Mouse (Mus musculus): ENCODE results near the gene Kif16b.

Kif16b gene

GRCm38 (mm10) chr2:142648023-142648453 is 253.3 kb downstream of the Kif16b start:
- no peak for DNase-seq (ENCODE audit: low read depth)

GRCm38 (mm10) chr2:142646863-142647262 is 254.5 kb downstream of the Kif16b start:
- DNase-seq (ENCODE audit: low read depth), result no peak

GRCm38 (mm10) chr2:142641766-142642165 is 259.6 kb downstream of the Kif16b start:
- DNase-seq (ENCODE audit: low read depth), result no peak

- DNase-seq (ENCODE audit: low read depth), result no peak
These were observed 265.6 kb downstream of the Kif16b start for GRCm38 (mm10) chr2:142635606-142636304.

- no peak for DNase-seq (ENCODE audit: low read depth)
These were observed 267.3 kb downstream of the Kif16b start for GRCm38 (mm10) chr2:142633996-142634559.

- DNase-seq (ENCODE audit: low read depth), result no peak
These were observed 271.6 kb downstream of the Kif16b start for GRCm38 (mm10) chr2:142629523-142630312.

GRCm38 (mm10) chr2:142625756-142626155 is 275.6 kb downstream of the Kif16b start:
- no peak for DNase-seq (ENCODE audit: low read depth)

- no peak for DNase-seq (ENCODE audit: low read depth)
These were observed 276.2 kb downstream of the Kif16b start for GRCm38 (mm10) chr2:142625101-142625500.

- DNase-seq (ENCODE audit: low read depth), result no peak
These were observed 277.1 kb downstream of the Kif16b start for GRCm38 (mm10) chr2:142624254-142624653.

GRCm38 (mm10) chr2:142621152-142621551 is 280.2 kb downstream of the Kif16b start:
- no peak for DNase-seq (ENCODE audit: low read depth)

GRCm38 (mm10) chr2:142619926-142620325 is 281.4 kb downstream of the Kif16b start:
- no peak for DNase-seq (ENCODE audit: low read depth)

GRCm38 (mm10) chr2:142614535-142614934 is 286.8 kb downstream of the Kif16b start:
- DNase-seq (ENCODE audit: low read depth), result no peak

- DNase-seq (ENCODE audit: low read depth), result no peak
These were observed 288.9 kb downstream of the Kif16b start for GRCm38 (mm10) chr2:142612359-142612953.

- DNase-seq (ENCODE audit: low read depth), result peak; percentile 24
These were observed 290.2 kb downstream of the Kif16b start for GRCm38 (mm10) chr2:142611113-142611512.

- DNase-seq (ENCODE audit: low read depth), result no peak
These were observed 291.1 kb downstream of the Kif16b start for GRCm38 (mm10) chr2:142610206-142610605.

- DNase-seq (ENCODE audit: low read depth), result no peak
These were observed 292.6 kb downstream of the Kif16b start for GRCm38 (mm10) chr2:142608778-142609177.

GRCm38 (mm10) chr2:142604762-142605161 is 296.6 kb downstream of the Kif16b start:
- no peak for DNase-seq (ENCODE audit: low read depth)

- no peak for DNase-seq (ENCODE audit: low read depth)
These were observed 298.1 kb downstream of the Kif16b start for GRCm38 (mm10) chr2:142603210-142603609.

- DNase-seq (ENCODE audit: low read depth), result no peak
These were observed 302.1 kb downstream of the Kif16b start for GRCm38 (mm10) chr2:142599235-142599634.

GRCm38 (mm10) chr2:142596176-142597170 is 304.9 kb downstream of the Kif16b start:
- DNase-seq (ENCODE audit: low read depth), result no peak

- DNase-seq (ENCODE audit: low read depth), result no peak
These were observed 310.4 kb downstream of the Kif16b start for GRCm38 (mm10) chr2:142590938-142591337.
